Mouse (Mus musculus): ENCODE results near the gene Nsg2. TPM values are rescaled to one million over a fixed set of nuclear protein-coding genes. Genes with fewer than 3 reads are reported as not detected.
"Not testable (repeated sequence)": the region's sequence is repeated elsewhere in the genome, so short reads cannot be mapped to it uniquely, and the experiment has no call there.

Gene Nsg2
- polyA plus RNA-seq, 1 experiment = 299 TPM

DNA sequence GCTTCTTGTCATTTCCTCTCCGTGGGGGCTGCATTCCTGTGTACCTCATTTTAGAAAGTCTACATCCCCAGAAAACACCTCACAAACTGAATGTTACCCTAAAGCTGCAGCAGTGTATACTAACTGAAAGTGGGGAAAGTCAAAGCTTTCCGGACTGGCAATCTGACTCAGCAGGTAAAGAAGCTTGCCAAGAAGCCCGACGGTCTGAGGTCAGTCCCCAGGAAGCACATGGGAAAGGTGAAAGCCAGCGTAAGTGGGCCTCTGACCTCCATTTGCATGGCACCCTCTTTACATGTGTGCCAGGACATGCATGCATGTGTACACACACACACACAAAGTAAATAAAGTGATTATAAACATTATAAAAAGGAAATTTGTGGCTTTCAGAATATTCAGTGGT lies 24.6 kb upstream of the Nsg2 start:
- Histone ChIP-seq H3K36me3 (ENCODE audit: control insufficient read depth, insufficient read depth, low read length) (no peaks in the 10 kb centered on the region), H3K4me1 (replicated peaks; ENCODE audit: control insufficient read depth, insufficient read depth, low read length) (no peaks in the 10 kb centered on the region), H3K27ac (ENCODE audit: control insufficient read depth, insufficient read depth, low read length) (no peak overlapping the region), H3K27me3 (ENCODE audit: control insufficient read depth, insufficient read depth, low read length) (no peaks in the 10 kb centered on the region), H3K4me3 (ENCODE audit: control insufficient read depth, insufficient read depth, low read length) (no peak overlapping the region)
- 66% methylated on average over 5 of the region's 5 CpGs for WGBS
- DNase-seq = no peak
- TF ChIP-seq POLR2A (IDR thresholded peaks at IDR 0.05; ENCODE audit: control insufficient read depth, extremely low read depth, insufficient read depth, low read length, poor library complexity) (no peak), CTCF (IDR thresholded peaks at IDR 0.05; ENCODE audit: borderline replicate concordance, control insufficient read depth, extremely low read depth, insufficient read depth, low read length, poor library complexity) (no peak)

DNA sequence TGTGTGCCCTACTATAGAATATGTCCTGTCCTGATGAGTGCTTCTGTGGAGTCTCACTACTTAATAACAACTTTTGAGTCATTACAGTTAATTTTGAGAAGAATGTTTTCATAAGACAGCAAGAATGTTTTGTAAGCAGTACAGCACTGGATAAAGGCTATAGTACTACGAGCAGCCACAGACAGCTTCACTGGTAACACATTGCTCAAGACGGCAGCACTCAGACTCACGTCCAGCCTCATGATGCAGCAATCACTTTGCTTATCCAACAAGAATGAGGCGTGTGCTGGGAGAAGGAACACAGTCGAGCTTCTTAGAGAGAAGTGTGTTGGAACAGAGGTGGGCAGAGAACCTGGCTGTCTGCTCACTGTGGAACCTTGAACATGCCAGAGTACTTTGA lies 24.1 kb upstream of the Nsg2 start:
- 89% methylated on average over 5 of the region's 5 CpGs for WGBS
- no peak overlapping the region for H3K4me3 ChIP-seq (ENCODE audit: control insufficient read depth, insufficient read depth, low read length)
- TF ChIP-seq CTCF (IDR thresholded peaks at IDR 0.05; ENCODE audit: borderline replicate concordance, control insufficient read depth, extremely low read depth, insufficient read depth, low read length, poor library complexity) = no peak
- TF ChIP-seq POLR2A (IDR thresholded peaks at IDR 0.05; ENCODE audit: control insufficient read depth, extremely low read depth, insufficient read depth, low read length, poor library complexity) = no peak
- no peaks in the 10 kb centered on the region for H3K36me3 ChIP-seq (ENCODE audit: control insufficient read depth, insufficient read depth, low read length)
- H3K27ac ChIP-seq (ENCODE audit: control insufficient read depth, insufficient read depth, low read length) = no peak overlapping the region
- no peak for DNase-seq
- H3K27me3 ChIP-seq (ENCODE audit: control insufficient read depth, insufficient read depth, low read length) = no peaks in the 10 kb centered on the region
- no peaks in the 10 kb centered on the region for H3K4me1 ChIP-seq (replicated peaks; ENCODE audit: control insufficient read depth, insufficient read depth, low read length)

DNA sequence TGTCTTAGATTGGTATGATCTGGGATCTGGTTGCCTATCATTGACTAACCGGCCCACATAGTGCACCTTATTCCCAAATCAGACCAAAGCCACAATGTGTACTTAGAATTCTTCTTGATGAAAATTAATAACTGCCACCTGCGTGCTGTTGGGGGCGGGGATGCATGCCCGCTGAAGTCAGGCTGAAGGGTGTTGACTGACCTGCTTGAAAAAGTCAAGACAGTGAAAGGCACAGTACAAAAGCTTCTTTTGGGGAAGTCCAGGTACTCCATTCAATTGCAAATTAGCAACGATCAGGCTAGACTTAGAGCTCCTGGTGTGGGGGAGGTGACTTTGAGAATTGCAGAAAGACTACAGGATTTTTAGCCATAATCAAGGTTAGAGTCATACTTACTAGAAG lies 20.2 kb upstream of the Nsg2 start:
- not testable (repeated sequence) for DNase-seq; H3K4me1 ChIP-seq (replicated peaks; ENCODE audit: control insufficient read depth, insufficient read depth, low read length); H3K27ac ChIP-seq (ENCODE audit: control insufficient read depth, insufficient read depth, low read length); H3K36me3 ChIP-seq (ENCODE audit: control insufficient read depth, insufficient read depth, low read length); H3K4me3 ChIP-seq (ENCODE audit: control insufficient read depth, insufficient read depth, low read length); H3K27me3 ChIP-seq (ENCODE audit: control insufficient read depth, insufficient read depth, low read length)
- WGBS = 95% methylated on average over 5 of the region's 5 CpGs

DNA sequence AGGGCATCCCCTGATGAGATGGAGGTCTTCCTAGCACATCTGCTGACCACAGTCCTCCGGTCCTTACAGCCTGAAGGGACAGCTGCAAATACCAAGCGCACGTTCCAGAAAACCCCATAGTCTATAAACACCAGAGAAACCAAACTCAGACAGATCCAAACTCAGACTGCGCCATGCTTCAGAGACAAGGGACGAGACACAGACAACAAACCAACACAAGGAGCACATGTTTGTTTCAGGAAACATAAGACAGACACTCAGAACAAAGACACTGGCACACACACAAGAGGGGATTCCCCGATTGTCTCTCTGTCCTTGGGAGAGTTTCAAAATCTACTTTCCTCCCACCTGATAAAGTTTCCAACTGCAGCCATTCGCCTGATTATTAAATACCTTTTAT lies 18.4 kb upstream of the Nsg2 start:
- 92% methylated on average over 7 of the region's 7 CpGs for WGBS
- DNase-seq = no peak
- TF ChIP-seq POLR2A (IDR thresholded peaks at IDR 0.05; ENCODE audit: control insufficient read depth, extremely low read depth, insufficient read depth, low read length, poor library complexity) (no peak), CTCF (IDR thresholded peaks at IDR 0.05; ENCODE audit: borderline replicate concordance, control insufficient read depth, extremely low read depth, insufficient read depth, low read length, poor library complexity) (no peak)
- Histone ChIP-seq H3K4me3 (ENCODE audit: control insufficient read depth, insufficient read depth, low read length) (no peak overlapping the region), H3K27ac (ENCODE audit: control insufficient read depth, insufficient read depth, low read length) (no peak overlapping the region), H3K4me1 (replicated peaks; ENCODE audit: control insufficient read depth, insufficient read depth, low read length) (peaks cover 4% of the 10 kb centered on the region), H3K36me3 (ENCODE audit: control insufficient read depth, insufficient read depth, low read length) (no peaks in the 10 kb centered on the region), H3K27me3 (ENCODE audit: control insufficient read depth, insufficient read depth, low read length) (no peaks in the 10 kb centered on the region)

DNA sequence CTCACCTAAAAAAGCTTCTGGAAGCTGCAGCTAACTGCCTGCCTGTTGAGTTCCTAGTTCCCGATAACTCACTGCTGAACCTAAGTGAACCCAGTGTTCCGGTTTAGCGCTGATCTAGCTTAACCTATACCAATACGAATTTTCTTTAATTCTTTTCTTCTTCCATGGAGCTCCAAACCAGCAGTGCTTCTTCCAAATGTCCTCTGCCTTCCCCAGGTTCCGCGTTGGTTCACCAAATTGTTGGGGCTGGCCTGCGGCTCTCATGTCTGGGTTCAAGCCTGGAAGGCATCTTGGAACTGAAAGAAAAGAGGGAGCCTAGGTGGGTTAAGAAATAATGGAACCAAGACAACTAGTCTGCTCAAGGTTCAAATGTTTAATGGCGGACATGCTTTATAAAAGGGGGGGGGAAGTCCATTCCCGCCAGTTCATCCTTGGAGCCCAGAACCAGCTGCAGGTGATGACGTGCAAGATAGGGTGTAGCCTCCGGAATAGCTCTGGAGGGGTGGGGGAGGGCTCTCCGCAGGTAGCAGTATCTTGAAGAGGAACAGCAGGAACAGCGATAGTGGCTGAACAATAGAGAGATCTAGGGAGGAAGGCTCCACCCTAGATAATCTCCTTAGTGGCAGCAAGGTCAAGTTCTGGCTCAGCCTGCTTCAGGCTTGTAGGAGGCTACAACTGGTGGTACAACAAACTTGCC lies 17.9 kb upstream of the Nsg2 start:
- H3K4me3 ChIP-seq (ENCODE audit: control insufficient read depth, insufficient read depth, low read length); H3K27me3 ChIP-seq (ENCODE audit: control insufficient read depth, insufficient read depth, low read length); DNase-seq; H3K27ac ChIP-seq (ENCODE audit: control insufficient read depth, insufficient read depth, low read length); H3K4me1 ChIP-seq (replicated peaks; ENCODE audit: control insufficient read depth, insufficient read depth, low read length); H3K36me3 ChIP-seq (ENCODE audit: control insufficient read depth, insufficient read depth, low read length): not testable (repeated sequence)
- WGBS = 96% methylated on average over 13 of the region's 13 CpGs

DNA sequence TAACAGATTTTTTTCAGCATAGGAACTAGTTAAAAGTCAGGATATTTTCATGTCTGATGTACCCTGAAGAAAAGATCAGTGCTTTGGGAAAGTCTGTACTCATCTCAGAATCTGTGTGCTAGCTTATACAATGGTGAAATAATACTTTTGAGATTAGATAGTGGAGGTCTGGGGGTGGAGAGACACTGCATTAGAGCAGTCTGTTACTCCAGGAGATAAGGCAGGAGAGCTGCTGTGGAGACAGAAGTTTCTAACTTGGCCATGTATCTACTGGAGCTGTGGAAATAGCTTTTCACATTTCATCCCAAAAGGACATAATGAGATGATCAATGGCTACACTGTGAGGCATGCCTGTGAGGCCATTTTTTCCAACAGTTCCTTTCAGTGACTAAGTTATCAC lies 17.0 kb upstream of the Nsg2 start:
- H3K27ac ChIP-seq (ENCODE audit: control insufficient read depth, insufficient read depth, low read length) = no peak overlapping the region
- peaks cover 4% of the 10 kb centered on the region for H3K4me1 ChIP-seq (replicated peaks; ENCODE audit: control insufficient read depth, insufficient read depth, low read length)
- no peaks in the 10 kb centered on the region for H3K27me3 ChIP-seq (ENCODE audit: control insufficient read depth, insufficient read depth, low read length)
- H3K36me3 ChIP-seq (ENCODE audit: control insufficient read depth, insufficient read depth, low read length) = no peaks in the 10 kb centered on the region
- no peak overlapping the region for H3K4me3 ChIP-seq (ENCODE audit: control insufficient read depth, insufficient read depth, low read length)
- TF ChIP-seq POLR2A (IDR thresholded peaks at IDR 0.05; ENCODE audit: control insufficient read depth, extremely low read depth, insufficient read depth, low read length, poor library complexity) (no peak), CTCF (IDR thresholded peaks at IDR 0.05; ENCODE audit: borderline replicate concordance, control insufficient read depth, extremely low read depth, insufficient read depth, low read length, poor library complexity) (no peak)
- no peak for DNase-seq

DNA sequence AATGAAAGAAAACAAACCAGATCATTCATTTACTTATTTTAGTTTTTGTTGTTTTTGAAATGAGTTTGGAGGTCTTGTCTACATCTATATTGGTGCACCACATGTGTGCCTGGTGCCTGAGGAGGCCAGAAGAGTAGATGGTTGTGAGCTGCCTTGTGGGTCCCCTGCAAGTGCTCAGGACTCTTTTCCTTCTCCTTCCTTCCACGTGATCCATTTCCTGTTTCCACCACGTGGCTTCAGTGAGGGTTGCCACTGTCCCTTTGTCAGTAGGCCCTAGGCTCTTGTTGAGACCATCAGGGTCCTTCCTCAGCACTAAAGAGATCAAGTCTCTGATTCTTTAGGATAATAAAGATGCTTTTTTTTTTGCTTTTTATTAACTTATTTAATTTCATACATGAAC lies 15.5 kb upstream of the Nsg2 start:
- no peak for DNase-seq
- no peaks in the 10 kb centered on the region for H3K27me3 ChIP-seq (ENCODE audit: control insufficient read depth, insufficient read depth, low read length)
- H3K4me3 ChIP-seq (ENCODE audit: control insufficient read depth, insufficient read depth, low read length) = no peak overlapping the region
- WGBS = 19% methylated on average over 2 of the region's 2 CpGs
- H3K36me3 ChIP-seq (ENCODE audit: control insufficient read depth, insufficient read depth, low read length) = no peaks in the 10 kb centered on the region
- TF ChIP-seq CTCF (IDR thresholded peaks at IDR 0.05; ENCODE audit: borderline replicate concordance, control insufficient read depth, extremely low read depth, insufficient read depth, low read length, poor library complexity) (no peak), POLR2A (IDR thresholded peaks at IDR 0.05; ENCODE audit: control insufficient read depth, extremely low read depth, insufficient read depth, low read length, poor library complexity) (no peak)
- H3K27ac ChIP-seq (ENCODE audit: control insufficient read depth, insufficient read depth, low read length) = no peak overlapping the region
- peaks cover 4% of the 10 kb centered on the region for H3K4me1 ChIP-seq (replicated peaks; ENCODE audit: control insufficient read depth, insufficient read depth, low read length)
